Mouse (Mus musculus) testis, adult 2 months (tissue): ENCODE measurements around the gene Jag1. TPM values are rescaled to one million over a fixed set of nuclear protein-coding genes. Genes with fewer than 3 reads are reported as not detected.

Experiments
- H3K27ac ChIP-seq: fragments of 200-500 bp; 2 replicates; pipeline ENCODE4 v1.5.1; 2012; ENCODE audit warnings: low read depth, low read length; ENCODE audit not compliant: control insufficient read depth, insufficient read depth
- H3K27me3 ChIP-seq: fragments of 200-500 bp; 2 replicates; pipeline ENCODE4 v1.6.1; 2012; ENCODE audit warnings: mild to moderate bottlenecking, low read length, moderate library complexity; ENCODE audit not compliant: control insufficient read depth, insufficient read depth
- H3K36me3 ChIP-seq: fragments of 200-500 bp; 2 replicates; pipeline ENCODE4 v1.6.1; 2012; ENCODE audit warnings: mild to moderate bottlenecking, low read length; ENCODE audit not compliant: control insufficient read depth, insufficient read depth
- H3K4me1 ChIP-seq: fragments of 200-500 bp; 2 replicates; pipeline ENCODE4 v1.6.1; 2012; ENCODE audit warnings: low read length; ENCODE audit not compliant: control insufficient read depth, insufficient read depth
- H3K4me3 ChIP-seq: fragments of 200-500 bp; 2 replicates; pipeline ENCODE4 v1.5.1; 2012; ENCODE audit warnings: low read depth, mild to moderate bottlenecking, low read length, moderate library complexity, mixed read lengths; ENCODE audit not compliant: control insufficient read depth
- CTCF ChIP-seq: fragments of 200-500 bp; IDR thresholded peaks from 2 replicates; pipeline ENCODE4 v1.5.1; 2012; ENCODE audit warnings: low read depth, mild to moderate bottlenecking, inconsistent platforms, low read length, moderate library complexity; ENCODE audit not compliant: control insufficient read depth, insufficient read depth, insufficient replicate concordance
- POLR2A ChIP-seq: fragments of 200-500 bp; IDR thresholded peaks from 2 replicates; pipeline ENCODE4 v1.6.1; 2012; ENCODE audit warnings: low read depth, mild to moderate bottlenecking, inconsistent platforms, low read length, moderate library complexity; ENCODE audit not compliant: control insufficient read depth
- polyA plus RNA-seq: library from polyadenylated mRNA; depleted of rRNA; stranded (reverse); fragments of >200 nt; gene quantifications from 2 replicates; pipeline ENCODE4 v1.2.3, GENCODE M21; 2012; rRNA removed

Gene Jag1
- polyA plus RNA-seq, 1 experiment = 7.0 TPM

DNA sequence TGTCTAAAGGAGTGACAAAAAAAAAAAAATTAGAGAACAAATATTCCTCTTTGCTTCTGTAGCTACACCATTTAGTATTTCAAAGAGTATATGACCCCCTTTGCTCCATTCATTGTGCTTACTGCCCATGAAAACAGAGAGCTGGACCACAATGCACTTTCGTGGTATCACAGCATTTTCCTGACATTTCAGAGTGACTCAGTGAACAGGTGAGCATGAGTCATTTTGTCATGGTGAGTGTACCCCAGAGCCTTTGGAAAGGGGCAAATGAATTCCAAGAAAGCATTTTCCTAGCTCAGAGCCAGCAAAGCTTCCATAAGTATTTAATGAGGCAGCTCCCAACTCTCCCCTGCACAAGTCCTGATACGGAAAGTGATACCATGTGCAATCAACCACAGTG is 72.3 kb downstream of the Jag1 start:
- H3K4me3 ChIP-seq = no peak overlapping the region
- no peak overlapping the region for H3K27ac ChIP-seq
- no peaks in the 10 kb centered on the region for H3K4me1 ChIP-seq
- TF ChIP-seq CTCF = no peak
- TF ChIP-seq POLR2A = no peak
- H3K27me3 ChIP-seq = no peaks in the 10 kb centered on the region
- H3K36me3 ChIP-seq = no peaks in the 10 kb centered on the region

Other genes starting within 250 kb of the Jag1 start
- gene AL731706.2, start 231.0 kb downstream of the Jag1 start, polyA plus RNA-seq = not detected in 2 replicates
- 1.9 and 2.1 TPM in 2 replicates for gene Slx4ip, start 225.4 kb downstream of the Jag1 start, polyA plus RNA-seq
- 3.1 and 4.7 TPM in 2 replicates for gene AL731706.1, start 225.3 kb downstream of the Jag1 start, polyA plus RNA-seq
- gene Mkks, start 225.3 kb downstream of the Jag1 start, polyA plus RNA-seq = 1.7 TPM in 2 replicates